ENCODE assay signal across 16 mouse cellular contexts in the genomic region with DNA sequence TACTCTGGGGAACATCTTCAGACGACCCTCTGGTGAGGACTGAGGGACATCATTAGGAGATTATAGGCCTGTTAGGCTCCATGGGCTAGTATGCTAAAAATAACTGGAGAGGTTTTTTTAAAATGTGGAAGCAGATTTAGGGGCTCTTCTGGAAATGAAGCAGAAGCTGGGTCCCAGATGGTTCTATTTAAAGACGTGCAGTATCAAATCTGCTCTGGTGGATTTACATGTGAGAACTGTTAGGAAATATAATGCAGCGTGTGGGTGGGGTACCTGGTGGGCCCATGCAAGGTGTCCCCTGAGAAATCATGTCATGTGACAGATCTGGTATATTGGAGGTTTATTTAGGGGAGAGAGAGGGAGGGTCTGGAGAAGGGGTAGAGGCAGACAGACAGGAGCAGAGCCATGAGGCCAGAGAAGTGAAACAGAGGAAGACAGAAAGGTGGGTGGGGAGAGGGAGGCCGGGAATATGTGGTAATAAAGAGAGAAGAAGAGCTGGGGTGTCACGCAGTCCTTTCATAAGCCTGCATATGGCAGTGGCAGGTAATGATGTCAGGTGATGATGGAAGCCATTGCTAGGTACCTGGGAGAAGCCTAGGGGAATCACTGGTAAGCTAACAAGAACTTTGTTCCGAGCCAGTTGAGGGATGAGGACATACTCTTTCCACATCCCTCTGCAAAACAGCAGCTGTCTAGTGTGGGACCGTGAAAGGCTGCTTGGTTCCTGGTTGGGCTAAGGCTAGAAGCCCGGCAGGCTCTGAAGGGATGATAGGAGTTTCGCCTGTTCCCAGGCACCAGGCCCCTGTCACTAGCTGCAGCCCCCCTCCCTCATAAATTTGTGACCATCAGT. TPM values are rescaled to one million over a fixed set of nuclear protein-coding genes. Genes with fewer than 3 reads are reported as not detected.
DNase-seq lines count a peak whose midpoint lies in the region; ATAC-seq lines count a peak whose summit lies in the region.
"Had no signal": no experiment of that assay in that cellular context is flagged by ENCODE, and none has a peak within 500 bp of the region (broad histone marks: within the 10 kb centered on the region; RNA-seq: fewer than 3 reads in every experiment).

No protein-coding gene starts in this region.

- DNase-seq in right cerebral cortex, adult 18-20 months, result peak; percentile 13
- DNase-seq in right cerebral cortex, postnatal 36 days (ENCODE audit: low spot score in 2 of 2), result no peak
- DNase-seq in layer of hippocampus, postnatal 14 days (ENCODE audit: low spot score in 2 of 2), result peak; percentile 46 to 65
- no peak for DNase-seq in cerebellum, adult 18-20 months
- no peak for DNase-seq in spleen, adult 12 weeks (ENCODE audit: low spot score)
- DNase-seq: cerebellum, postnatal 10 days; heart, adult 2 months; kidney, adult 2 months; kidney, postnatal 4 days; lung, adult 18-20 months; thymus, postnatal 36 days had no signal

- no peak overlapping the region for H3K4me3 ChIP-seq in hindbrain, embryonic 12.5 days
- no peak overlapping the region for H3K4me3 ChIP-seq in hindbrain, embryonic 16.5 days (ENCODE audit: low read length)
- H3K4me3 ChIP-seq: forebrain, embryonic 15.5 days; heart, adult 2 months; stomach, embryonic 15.5 days had no signal

- H3K36me3 ChIP-seq in hindbrain, embryonic 12.5 days, result no peaks in the 10 kb centered on the region
- no peaks in the 10 kb centered on the region for H3K36me3 ChIP-seq in hindbrain, embryonic 16.5 days (ENCODE audit: control insufficient read depth, insufficient read depth, low read length)
- H3K36me3 ChIP-seq: forebrain, embryonic 15.5 days; stomach, embryonic 15.5 days had no signal

- 0 out of 2 replicates have a peak, but pooled peaks have one; percentile 14 for ATAC-seq in hindbrain, embryonic 12.5 days (ENCODE audit: low FRiP score)
- no peak for ATAC-seq in hindbrain, embryonic 16.5 days
- ATAC-seq: forebrain, embryonic 15.5 days; Patski had no signal

- 82% methylated on average over 9 of the region's 9 CpGs for WGBS in hindbrain, embryonic 12.5 days
- 84% methylated on average over 9 of the region's 9 CpGs for WGBS in hindbrain, embryonic 16.5 days

- no peaks in the 10 kb centered on the region for H3K27me3 ChIP-seq in hindbrain, embryonic 12.5 days
- H3K27me3 ChIP-seq in hindbrain, embryonic 16.5 days (replicated peaks; ENCODE audit: control insufficient read depth, insufficient read depth, low read length), result no peaks in the 10 kb centered on the region
- H3K27me3 ChIP-seq: forebrain, embryonic 15.5 days; Patski; stomach, embryonic 15.5 days had no signal

- H3K9me3 ChIP-seq in hindbrain, embryonic 12.5 days (replicated peaks), result no peaks in the 10 kb centered on the region
- H3K9me3 ChIP-seq in hindbrain, embryonic 16.5 days (ENCODE audit: control insufficient read depth, low read length), result no peaks in the 10 kb centered on the region
- H3K9me3 ChIP-seq: forebrain, embryonic 15.5 days; stomach, embryonic 15.5 days had no signal

- H3K27ac ChIP-seq in hindbrain, embryonic 12.5 days, result no peak overlapping the region
- no peak overlapping the region for H3K27ac ChIP-seq in hindbrain, embryonic 16.5 days (ENCODE audit: low read depth, low read length)
- H3K27ac ChIP-seq: forebrain, embryonic 15.5 days; heart, adult 2 months; stomach, embryonic 15.5 days had no signal

- H3K9ac ChIP-seq in hindbrain, embryonic 12.5 days, result no peak overlapping the region
- no peak overlapping the region for H3K9ac ChIP-seq in hindbrain, embryonic 16.5 days (ENCODE audit: low read depth, low read length)
- H3K9ac ChIP-seq: forebrain, embryonic 15.5 days; stomach, embryonic 15.5 days had no signal

- H3K4me1 ChIP-seq in hindbrain, embryonic 12.5 days, result peaks cover 8% of the 10 kb centered on the region; the same call in 1 of the 2 replicates
- H3K4me1 ChIP-seq in hindbrain, embryonic 16.5 days (ENCODE audit: control insufficient read depth, insufficient read depth, low read depth, low read length), result no peaks in the 10 kb centered on the region
- H3K4me1 ChIP-seq: forebrain, embryonic 15.5 days; stomach, embryonic 15.5 days had no signal

- H3K4me2 ChIP-seq in hindbrain, embryonic 12.5 days (replicated peaks), result no peak overlapping the region
- H3K4me2 ChIP-seq in hindbrain, embryonic 16.5 days (ENCODE audit: low read length), result no peak overlapping the region
- H3K4me2 ChIP-seq: forebrain, embryonic 15.5 days; stomach, embryonic 15.5 days had no signal

RNA-seq across cellular contexts. Expression of a gene that starts 41.3 kb away (rescaled TPM):
- 176 and 178 TPM in 2 replicates for polyA plus RNA-seq in hindbrain, embryonic 12.5 days (2016; fragmentation: Nextera tagmentation; extraction: Ambion mirVana)
- 194 and 201 TPM in 2 replicates for polyA plus RNA-seq in hindbrain, embryonic 16.5 days (2015; fragmentation: Nextera tagmentation; extraction: Ambion mirVana)
- 100 to 1,000 TPM; 114 to 116 TPM for total RNA-seq in layer of hippocampus, postnatal 14 days (2021)

Comparison
In these comparisons a context has a peak if more than half of its experiments do, and no peak if none do; other contexts are left out.
1. DNase-seq: peak in right cerebral cortex, adult 18-20 months (single experiment) and layer of hippocampus, postnatal 14 days (2 of 2); none in right cerebral cortex, postnatal 36 days (0 of 2), cerebellum, adult 18-20 months (0 of 2) and spleen, adult 12 weeks (single experiment).